Mouse (Mus musculus) spleen, adult 2 months (tissue): Measurements from ENCODE around the gene Tbxas1.

Experiments used
- CTCF ChIP-seq: fragments of 200-500 bp; IDR thresholded peaks from 2 replicates; pipeline ENCODE4 v1.5.1; 2011; ENCODE audit warnings: mild to moderate bottlenecking, inconsistent platforms; ENCODE audit not compliant: insufficient read depth, insufficient read length, insufficient replicate concordance; ENCODE audit errors: extremely low read depth
- POLR2A ChIP-seq: fragments of 200-500 bp; IDR thresholded peaks from 2 replicates; pipeline ENCODE4 v1.6.1; 2011; ENCODE audit warnings: low read depth, low read length, inconsistent platforms

- TF ChIP-seq CTCF = no peak
- TF ChIP-seq POLR2A = no peak
These were observed 53.3 kb downstream of the Tbxas1 start for GRCm38 (mm10) chr6:38928489-38928888.
